Mouse (Mus musculus) adrenal gland, postnatal 4 days (tissue): ENCODE results near the gene Rdh12. TPM values are rescaled to one million over a fixed set of nuclear protein-coding genes. Genes with fewer than 3 reads are reported as not detected.

Source experiments
- DNase-seq, 2 experiments: peaks; one replicate each; pipeline ENCODE4 v3.0.0; 2021 to 2022; ENCODE audit warnings: low spot score in 2 of 2, mixed read lengths in 2 of 2
- total RNA-seq, 2 experiments: library from RNA; stranded (reverse); gene quantifications; 2 replicates each; pipeline ENCODE4 v1.2.3; 2021

The Rdh12 gene
- total RNA-seq, 2 experiments from 2014 or later = 0.87 to 1.1 TPM

GRCm38 (mm10) chr12:79248110-79248509 is 39.4 kb downstream of the Rdh12 start:
- no peak for DNase-seq

DNA sequence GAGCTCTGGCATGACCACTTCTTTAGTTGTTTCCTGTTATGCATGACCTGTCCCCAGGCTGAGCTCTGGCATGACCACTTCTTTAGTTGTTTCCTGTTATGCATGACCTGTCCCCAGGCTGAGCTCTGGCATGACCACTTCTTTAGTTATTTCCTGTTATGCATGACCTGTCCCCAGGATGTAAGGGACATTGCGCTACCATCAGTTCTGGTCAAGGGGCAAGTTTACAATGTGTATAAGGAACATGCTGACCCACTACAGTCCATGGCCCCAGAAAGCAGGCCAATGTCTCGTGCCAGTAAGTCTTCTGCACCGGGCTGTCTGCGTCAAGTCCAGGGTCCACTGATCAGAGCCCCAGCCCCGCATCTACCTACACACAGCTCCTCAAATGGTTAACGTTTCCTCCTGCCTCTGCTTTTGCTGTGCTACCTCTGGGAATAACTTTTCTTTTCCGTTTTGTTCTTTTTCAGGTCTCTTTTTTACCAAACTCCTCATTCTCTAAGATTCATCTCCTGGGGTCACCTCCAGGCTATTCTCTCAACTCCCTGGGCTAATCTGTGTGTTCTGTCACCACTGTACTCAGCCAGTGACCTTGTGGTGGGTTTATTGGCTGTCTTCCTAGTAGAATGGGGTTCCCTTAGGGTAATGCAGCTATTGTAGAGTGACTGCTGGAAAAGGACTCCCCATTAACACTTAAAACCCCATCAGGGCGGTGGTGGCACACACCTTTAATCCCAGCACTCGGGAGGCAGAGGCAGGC is 44.8 kb downstream of the Rdh12 start:
- no peak for DNase-seq

DNA sequence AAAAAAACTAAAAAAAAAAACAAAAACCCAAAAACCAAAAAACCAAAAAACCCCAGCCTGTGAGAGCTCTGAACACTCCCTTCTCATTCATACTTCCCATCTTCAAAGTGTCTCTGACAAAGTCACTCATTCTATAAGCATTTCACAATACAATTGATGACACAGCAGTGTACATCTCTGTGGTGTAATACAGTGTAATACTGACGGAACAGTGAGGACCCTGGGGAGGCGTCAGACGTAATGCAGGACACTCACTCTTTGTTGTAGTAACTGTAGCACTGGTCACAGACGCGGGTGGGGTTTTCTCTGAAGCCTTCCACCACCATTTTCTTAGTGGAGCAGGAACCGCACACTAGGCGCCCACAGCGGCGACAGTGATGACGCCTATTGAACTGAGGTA is 46.3 kb downstream of the Rdh12 start:
- no peak for DNase-seq

- no peak for DNase-seq
Observed at GRCm38 (mm10) chr12:79260154-79260553, 51.4 kb downstream of the Rdh12 start.

DNA sequence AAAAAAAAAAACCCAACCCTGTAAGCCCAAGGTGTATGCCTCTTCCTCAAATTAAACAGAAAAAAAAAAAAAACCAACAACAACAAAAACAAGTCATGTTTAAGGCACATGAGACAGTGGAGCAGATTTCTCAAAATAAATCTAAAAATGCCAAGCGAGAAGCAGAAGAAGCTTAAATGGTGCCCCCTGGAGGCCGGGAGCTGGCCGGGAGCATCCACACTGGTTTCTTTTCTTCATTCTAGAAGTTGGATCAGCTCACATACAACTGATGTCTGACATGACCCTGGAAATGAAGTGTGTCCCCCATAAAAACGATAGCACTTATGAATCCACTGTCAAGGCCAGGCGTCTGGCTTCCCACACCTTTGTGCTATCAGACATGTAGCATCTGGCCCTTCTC is 52.3 kb downstream of the Rdh12 start:
- no peak for DNase-seq

Other genes starting within 250 kb of the Rdh12 start
- 10 to 100 TPM; 18.3 to 19.8 TPM for gene Tmem229b, start 201.3 kb upstream of the Rdh12 start, total RNA-seq
- 1 to 10 TPM; 2.7 to 6.7 TPM for gene Plekhh1, start 179.8 kb upstream of the Rdh12 start, total RNA-seq
- gene Pigh, start 119.3 kb upstream of the Rdh12 start, total RNA-seq = 10 to 100 TPM; 10.7 to 12.5 TPM
- gene Arg2, start 78.1 kb upstream of the Rdh12 start, total RNA-seq = 1 to 10 TPM in 1 of 2 experiments, under 1 TPM in 1; 0.65 to 1.1 TPM
- gene Vti1b, start 36.2 kb upstream of the Rdh12 start, total RNA-seq = 10 to 100 TPM; 62.2 to 67.2 TPM
- 10 to 100 TPM; 19.5 to 20.8 TPM for gene Rdh11, start 16.6 kb upstream of the Rdh12 start, total RNA-seq
- gene Zfyve26, start 87.4 kb downstream of the Rdh12 start, total RNA-seq = 10 to 100 TPM; 38.0 to 39.0 TPM
- 1 to 10 TPM; 3.1 TPM for gene Rad51b, start 88.4 kb downstream of the Rdh12 start, total RNA-seq